Mouse (Mus musculus) intestine, embryonic 16.5 days (tissue): ENCODE measurements around the gene Lpin2. TPM values are rescaled to one million over a fixed set of nuclear protein-coding genes. Genes with fewer than 3 reads are reported as not detected.

ENCODE experiments used
- ATAC-seq: fragments of 200-750 bp; cut with Nextera tagmentation; 2 replicates; pipeline ENCODE4 v1.8.0; 2017; ENCODE audit warnings: moderate TSS enrichment, moderate library complexity
- H3K27ac ChIP-seq: fragments of 300-500 bp; sonication (generic); 2 replicates; pipeline ENCODE4 v1.5.1; 2014; ENCODE audit warnings: mild to moderate bottlenecking, low read length
- H3K27me3 ChIP-seq: fragments of 300-500 bp; sonication (generic); replicated peaks from 2 replicates; pipeline ENCODE4 v1.6.1; 2014; ENCODE audit warnings: low read length, control low read depth, mixed read lengths; ENCODE audit not compliant: control insufficient read depth, insufficient read depth
- H3K36me3 ChIP-seq: fragments of 300-500 bp; sonication (generic); 2 replicates; pipeline ENCODE4 v1.6.1; 2014; ENCODE audit warnings: low read length, control low read depth; ENCODE audit not compliant: control insufficient read depth, insufficient read depth
- H3K4me1 ChIP-seq: fragments of 300-500 bp; sonication (generic); 2 replicates; pipeline ENCODE4 v1.6.1; 2014; ENCODE audit warnings: low read length, control low read depth, mixed read lengths; ENCODE audit not compliant: control insufficient read depth, insufficient read depth
- H3K4me2 ChIP-seq: fragments of 300-500 bp; sonication (generic); 2 replicates; pipeline ENCODE4 v1.6.1; 2014; ENCODE audit warnings: low read depth, low read length, control low read depth
- H3K4me3 ChIP-seq: fragments of 300-500 bp; sonication (generic); 2 replicates; pipeline ENCODE4 v1.5.1; 2014; ENCODE audit warnings: mild to moderate bottlenecking, low read length
- H3K9ac ChIP-seq: fragments of 300-500 bp; sonication (generic); 2 replicates; pipeline ENCODE4 v1.6.1; 2014; ENCODE audit warnings: low read depth, low read length
- H3K9me3 ChIP-seq: fragments of 300-500 bp; sonication (generic); 2 replicates; pipeline ENCODE4 v1.6.1; 2016; ENCODE audit warnings: low read length, control low read depth; ENCODE audit not compliant: control insufficient read depth
- WGBS: fragments of 180-500 bp; shearing (Covaris S2); extraction: QIAGEN DNeasy Blood & Tissue Kit; methylation state at CpG from one replicate; pipeline ENCODE4 v1.1.7; 2014; 5-methylcytosine and 5-hydroxymethylcytosine counted together
- polyA plus RNA-seq: library from polyadenylated mRNA; unstranded; fragments of >200 nt; fragmentation: Nextera tagmentation; extraction: Ambion mirVana; gene quantifications from 2 replicates; pipeline ENCODE4 v1.2.1, GENCODE M21; 2015

Gene Lpin2
- polyA plus RNA-seq, 1 experiment from 2014 or later: 22.7 TPM

GRCm38 (mm10) chr17:71208921-71209320, 26.6 kb downstream of the Lpin2 start:
- Histone ChIP-seq H3K4me1 (peaks cover 20% of the 10 kb centered on the region), H3K36me3 (no peaks in the 10 kb centered on the region), H3K4me2 (no peak overlapping the region), H3K27ac (no peak overlapping the region), H3K9me3 (no peaks in the 10 kb centered on the region), H3K4me3 (no peak overlapping the region), H3K27me3 (no peaks in the 10 kb centered on the region), H3K9ac (no peak overlapping the region)
- no peak for ATAC-seq
- WGBS: 79% methylated on average over 1 of the region's 1 CpGs

DNA sequence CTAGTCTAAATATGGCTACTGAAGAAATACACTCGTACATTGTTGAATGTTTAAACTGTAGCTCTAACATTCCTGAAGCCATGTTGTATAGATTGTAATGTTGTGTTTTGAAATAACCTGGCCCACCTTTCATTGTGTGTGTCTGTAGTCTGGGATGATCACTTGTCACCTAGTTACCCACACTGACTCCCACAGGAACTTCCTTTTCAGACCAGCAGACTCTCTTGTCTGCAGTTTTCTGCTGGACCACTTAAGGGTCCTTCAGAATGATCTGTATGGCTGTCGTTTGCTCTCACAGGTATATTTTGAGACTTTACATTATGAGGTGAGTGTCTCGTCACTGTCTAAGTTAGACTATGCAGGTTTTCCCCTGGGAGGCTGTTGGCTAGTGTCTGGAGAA, 27.6 kb downstream of the Lpin2 start:
- Histone ChIP-seq H3K4me2 (no peak overlapping the region), H3K27me3 (no peaks in the 10 kb centered on the region), H3K4me3 (no peak overlapping the region), H3K36me3 (no peaks in the 10 kb centered on the region), H3K9me3 (no peaks in the 10 kb centered on the region), H3K4me1 (peaks cover 14% of the 10 kb centered on the region), H3K27ac (no peak overlapping the region), H3K9ac (no peak overlapping the region)
- no peak for ATAC-seq
- WGBS: 63% methylated on average over 3 of the region's 3 CpGs

DNA sequence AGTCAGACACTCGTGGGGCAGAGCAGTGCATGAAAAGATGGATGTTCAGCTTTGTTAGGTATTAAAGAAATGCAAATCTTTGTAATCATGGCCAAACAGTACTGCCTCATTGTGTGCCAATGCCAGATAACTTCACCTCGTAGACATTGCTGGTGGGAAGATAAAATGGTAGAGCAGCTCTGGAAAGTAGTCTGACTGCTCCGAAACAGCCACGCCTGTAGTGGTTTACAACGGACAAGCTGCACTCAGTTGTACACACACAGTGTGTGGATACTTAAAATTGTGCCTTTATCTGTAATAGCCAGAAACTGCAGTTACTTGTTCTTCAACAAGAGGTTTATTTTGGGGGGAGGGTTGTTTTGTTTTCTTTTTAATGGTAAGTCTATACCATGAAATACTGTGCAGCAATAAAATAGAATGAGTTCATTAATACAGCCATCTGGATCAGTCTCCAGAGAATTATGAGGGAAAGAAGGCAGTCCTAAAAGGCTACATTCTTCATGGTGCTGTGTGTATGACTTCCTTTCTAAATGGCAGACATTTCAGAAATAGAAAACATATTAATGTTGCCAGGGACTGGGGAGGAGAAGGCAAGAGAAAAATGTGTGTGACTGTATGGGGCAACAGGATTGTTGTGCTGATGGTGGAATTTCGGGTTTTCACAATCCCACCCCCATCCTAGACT, 29.7 kb downstream of the Lpin2 start:
- H3K36me3 ChIP-seq: no peaks in the 10 kb centered on the region
- 68% methylated on average over 6 of the region's 6 CpGs for WGBS
- ATAC-seq: peak; percentile 49; the same call in 1 of the 2 replicates
- H3K4me3 ChIP-seq: no peak overlapping the region
- peaks cover 3% of the 10 kb centered on the region; the same call in 1 of the 2 replicates for H3K4me1 ChIP-seq
- no peak overlapping the region for H3K9ac ChIP-seq
- H3K27me3 ChIP-seq: no peaks in the 10 kb centered on the region
- no peaks in the 10 kb centered on the region for H3K9me3 ChIP-seq
- no peak overlapping the region for H3K4me2 ChIP-seq
- no peak overlapping the region for H3K27ac ChIP-seq

DNA sequence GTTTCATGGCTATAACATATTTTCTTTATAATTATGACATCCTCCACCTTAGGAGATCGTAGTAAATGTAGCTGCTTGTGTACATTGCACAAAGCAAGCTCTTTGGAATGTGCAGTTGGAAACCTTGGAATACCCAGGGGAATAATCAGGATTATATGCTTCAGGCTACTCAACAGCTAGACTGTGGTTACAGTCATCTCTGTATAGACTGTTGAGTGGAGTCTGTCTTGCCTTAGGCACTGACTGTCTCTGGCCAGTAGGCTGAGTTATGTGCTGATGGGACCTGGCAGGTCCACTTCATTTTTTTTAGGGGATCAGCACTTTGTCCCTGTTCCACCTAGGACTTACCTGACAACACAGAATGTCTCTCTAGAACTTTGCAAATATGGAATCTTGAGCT, 31.3 kb downstream of the Lpin2 start:
- ATAC-seq: no peak
- H3K27ac ChIP-seq: no peak overlapping the region
- no peak overlapping the region for H3K9ac ChIP-seq
- H3K27me3 ChIP-seq: no peaks in the 10 kb centered on the region
- no peak overlapping the region for H3K4me2 ChIP-seq
- H3K9me3 ChIP-seq: no peaks in the 10 kb centered on the region
- no peaks in the 10 kb centered on the region for H3K4me1 ChIP-seq
- WGBS: 75% methylated on average over 1 of the region's 1 CpGs
- no peaks in the 10 kb centered on the region for H3K36me3 ChIP-seq
- no peak overlapping the region for H3K4me3 ChIP-seq

GRCm38 (mm10) chr17:71214514-71215240, 32.3 kb downstream of the Lpin2 start:
- WGBS: 78% methylated on average over 17 of the region's 17 CpGs
- H3K27me3 ChIP-seq: no peaks in the 10 kb centered on the region
- no peak overlapping the region for H3K9ac ChIP-seq
- H3K9me3 ChIP-seq: no peaks in the 10 kb centered on the region
- no peaks in the 10 kb centered on the region for H3K36me3 ChIP-seq
- H3K4me1 ChIP-seq: no peaks in the 10 kb centered on the region
- no peak for ATAC-seq
- no peak overlapping the region for H3K4me2 ChIP-seq
- H3K27ac ChIP-seq: no peak overlapping the region
- H3K4me3 ChIP-seq: no peak overlapping the region

GRCm38 (mm10) chr17:71215241-71215839, 33.0 kb downstream of the Lpin2 start:
- ATAC-seq: no peak
- Histone ChIP-seq H3K27ac (no peak overlapping the region), H3K36me3 (no peaks in the 10 kb centered on the region), H3K4me2 (no peak overlapping the region), H3K9ac (no peak overlapping the region), H3K4me1 (no peaks in the 10 kb centered on the region), H3K9me3 (no peaks in the 10 kb centered on the region), H3K27me3 (no peaks in the 10 kb centered on the region), H3K4me3 (no peak overlapping the region)
- 59% methylated on average over 2 of the region's 2 CpGs for WGBS

- H3K4me2 ChIP-seq: no peak overlapping the region
- no peaks in the 10 kb centered on the region for H3K9me3 ChIP-seq
- no peak overlapping the region for H3K27ac ChIP-seq
- ATAC-seq: no peak
- H3K27me3 ChIP-seq: no peaks in the 10 kb centered on the region
- 86% methylated on average over 2 of the region's 2 CpGs for WGBS
- H3K9ac ChIP-seq: no peak overlapping the region
- no peak overlapping the region for H3K4me3 ChIP-seq
- no peaks in the 10 kb centered on the region for H3K36me3 ChIP-seq
- H3K4me1 ChIP-seq: no peaks in the 10 kb centered on the region
These were observed 33.9 kb downstream of the Lpin2 start for GRCm38 (mm10) chr17:71216263-71216662.

DNA sequence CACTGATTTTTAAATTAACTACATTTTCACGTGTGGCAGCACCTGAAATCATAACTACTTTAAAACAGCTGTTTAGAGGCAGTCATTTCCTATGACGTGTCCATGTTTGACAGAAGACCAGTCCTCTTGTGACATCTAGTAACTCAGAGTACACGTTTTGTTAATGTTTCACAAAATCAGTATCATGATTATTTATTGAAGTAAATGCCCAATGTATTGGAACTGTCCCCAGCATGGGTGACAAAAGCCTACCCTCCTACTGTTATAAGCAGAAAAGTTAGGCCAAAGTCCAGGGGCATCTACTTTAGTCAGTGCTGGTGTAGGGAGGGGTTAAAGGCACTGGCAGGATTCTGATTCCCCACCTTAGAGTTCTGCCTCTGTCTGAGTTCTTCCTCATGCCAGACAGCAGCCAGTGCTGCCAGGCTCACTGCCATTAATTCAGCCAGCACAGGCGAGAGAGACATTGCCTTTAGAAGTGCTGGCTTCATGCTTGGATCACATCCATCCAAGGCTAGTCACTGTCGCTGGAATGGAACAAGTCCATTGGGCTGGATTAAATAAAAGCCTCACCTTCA, 34.8 kb downstream of the Lpin2 start:
- Histone ChIP-seq H3K27me3 (no peaks in the 10 kb centered on the region), H3K9me3 (no peaks in the 10 kb centered on the region), H3K27ac (no peak overlapping the region), H3K9ac (no peak overlapping the region), H3K4me1 (no peaks in the 10 kb centered on the region), H3K36me3 (no peaks in the 10 kb centered on the region), H3K4me3 (no peak overlapping the region), H3K4me2 (no peak overlapping the region)
- peak; percentile 36; the same call in 1 of the 2 replicates for ATAC-seq
- WGBS: 78% methylated on average over 5 of the region's 5 CpGs

DNA sequence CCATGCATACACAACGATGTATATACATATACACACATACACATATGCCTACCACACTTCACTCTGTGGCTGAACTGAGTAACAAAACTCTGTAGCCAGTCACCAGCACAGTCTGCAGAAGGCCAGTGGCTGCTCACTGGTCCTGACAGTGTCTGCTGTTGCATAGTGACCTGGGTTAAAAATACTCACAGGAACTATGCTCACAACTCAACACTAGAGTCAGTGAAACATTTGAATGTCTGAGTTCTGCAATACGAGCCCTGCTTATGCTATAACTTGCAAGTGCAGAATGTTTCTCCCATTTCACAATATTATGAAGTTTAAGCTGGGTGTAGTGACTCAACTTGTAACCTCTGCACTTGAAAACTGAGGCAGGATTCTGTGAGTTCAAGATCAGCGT, 39.0 kb downstream of the Lpin2 start:
- 81% methylated on average over 3 of the region's 3 CpGs for WGBS
- no peak overlapping the region for H3K9ac ChIP-seq
- H3K4me2 ChIP-seq: no peak overlapping the region
- no peaks in the 10 kb centered on the region for H3K4me1 ChIP-seq
- H3K4me3 ChIP-seq: no peak overlapping the region
- no peaks in the 10 kb centered on the region for H3K27me3 ChIP-seq
- no peak for ATAC-seq
- no peak overlapping the region for H3K27ac ChIP-seq
- no peaks in the 10 kb centered on the region for H3K36me3 ChIP-seq
- H3K9me3 ChIP-seq: no peaks in the 10 kb centered on the region
